Mouse (Mus musculus): ENCODE measurements around the gene Ptdss2.

- TF ChIP-seq CTCF (conservative IDR thresholded peaks at IDR 0.05; ENCODE audit: low read length) = no peak
- no peak for TF ChIP-seq POU5F1 (IDR thresholded peaks at IDR 0.05; ENCODE audit: borderline replicate concordance, low read length)
Observed at GRCm38 (mm10) chr7:141164850-141165249, 42.7 kb downstream of the Ptdss2 start.

All from E14TG2a.4 (cell line).